Mouse (Mus musculus) stomach, postnatal 0 days (tissue): Measurements from ENCODE around the gene Tmed6. TPM values are rescaled to one million over a fixed set of nuclear protein-coding genes. Genes with fewer than 3 reads are reported as not detected.

Experiments used
- ATAC-seq: fragments of 200-750 bp; cut with Nextera tagmentation; 2 replicates; pipeline ENCODE4 v1.8.0; 2017; ENCODE audit not compliant: low FRiP score, low TSS enrichment
- DNase-seq: peaks from one replicate; pipeline ENCODE4 v3.0.0-alpha.2; 2016; ENCODE audit warnings: low spot score
- H3K27ac ChIP-seq: fragments of 300-500 bp; sonication (generic); replicated peaks from 2 replicates; pipeline ENCODE4 v1.5.1; 2014; ENCODE audit warnings: mild to moderate bottlenecking, control low read depth
- H3K27me3 ChIP-seq: fragments of 300-500 bp; sonication (generic); 2 replicates; pipeline ENCODE4 v1.6.1; 2014; ENCODE audit warnings: low read length; ENCODE audit not compliant: control insufficient read depth, insufficient read depth
- H3K36me3 ChIP-seq: fragments of 300-500 bp; sonication (generic); 2 replicates; pipeline ENCODE4 v1.6.1; 2014; ENCODE audit warnings: low read length, mixed read lengths; ENCODE audit not compliant: control insufficient read depth, insufficient read depth
- H3K4me1 ChIP-seq: fragments of 300-500 bp; sonication (generic); replicated peaks from 2 replicates; pipeline ENCODE4 v1.6.1; 2014; ENCODE audit warnings: antibody characterized with exemption; ENCODE audit not compliant: control insufficient read depth, insufficient read depth
- H3K4me2 ChIP-seq: fragments of 300-500 bp; sonication (generic); replicated peaks from 2 replicates; pipeline ENCODE4 v1.6.1; 2014; ENCODE audit warnings: low read depth, mild to moderate bottlenecking, control low read depth, moderate library complexity
- H3K4me3 ChIP-seq: fragments of 300-500 bp; sonication (generic); 2 replicates; pipeline ENCODE4 v1.5.1; 2014; ENCODE audit warnings: low read depth, low read length, control low read depth
- H3K9ac ChIP-seq: fragments of 300-500 bp; sonication (generic); 2 replicates; pipeline ENCODE4 v1.6.1; 2014; ENCODE audit warnings: mild to moderate bottlenecking, low read length, control low read depth, mixed read lengths
- H3K9me3 ChIP-seq: fragments of 300-500 bp; sonication (generic); 2 replicates; pipeline ENCODE4 v1.6.1; 2016; ENCODE audit warnings: low read length; ENCODE audit not compliant: control insufficient read depth
- CTCF ChIP-seq: IDR thresholded peaks from 2 replicates; pipeline ENCODE4 v1.5.1; 2016; ENCODE audit warnings: antibody characterized with exemption, low read depth, mild to moderate bottlenecking, moderate library complexity
- EP300 ChIP-seq: optimal IDR thresholded peaks from 2 replicates; pipeline ENCODE3; 2016; ENCODE audit warnings: antibody characterized with exemption
- WGBS: fragments of 180-500 bp; shearing (Covaris S2); extraction: QIAGEN DNeasy Blood & Tissue Kit; methylation state at CpG from one replicate; pipeline ENCODE4 v1.1.7; 2014; 5-methylcytosine and 5-hydroxymethylcytosine counted together
- microRNA-seq: library from miRNA; unstranded; fragments of <30 nt; microRNA quantifications from one replicate; pipeline ENCODE4, GENCODE M21; 2016
- polyA plus RNA-seq: library from polyadenylated mRNA; unstranded; fragments of >200 nt; fragmentation: Nextera tagmentation; extraction: Ambion mirVana; gene quantifications from 2 replicates; pipeline ENCODE4 v1.2.1, GENCODE M21; 2015

Tmed6 gene
- polyA plus RNA-seq, 1 experiment from 2014 or later: 79.6 TPM

DNA sequence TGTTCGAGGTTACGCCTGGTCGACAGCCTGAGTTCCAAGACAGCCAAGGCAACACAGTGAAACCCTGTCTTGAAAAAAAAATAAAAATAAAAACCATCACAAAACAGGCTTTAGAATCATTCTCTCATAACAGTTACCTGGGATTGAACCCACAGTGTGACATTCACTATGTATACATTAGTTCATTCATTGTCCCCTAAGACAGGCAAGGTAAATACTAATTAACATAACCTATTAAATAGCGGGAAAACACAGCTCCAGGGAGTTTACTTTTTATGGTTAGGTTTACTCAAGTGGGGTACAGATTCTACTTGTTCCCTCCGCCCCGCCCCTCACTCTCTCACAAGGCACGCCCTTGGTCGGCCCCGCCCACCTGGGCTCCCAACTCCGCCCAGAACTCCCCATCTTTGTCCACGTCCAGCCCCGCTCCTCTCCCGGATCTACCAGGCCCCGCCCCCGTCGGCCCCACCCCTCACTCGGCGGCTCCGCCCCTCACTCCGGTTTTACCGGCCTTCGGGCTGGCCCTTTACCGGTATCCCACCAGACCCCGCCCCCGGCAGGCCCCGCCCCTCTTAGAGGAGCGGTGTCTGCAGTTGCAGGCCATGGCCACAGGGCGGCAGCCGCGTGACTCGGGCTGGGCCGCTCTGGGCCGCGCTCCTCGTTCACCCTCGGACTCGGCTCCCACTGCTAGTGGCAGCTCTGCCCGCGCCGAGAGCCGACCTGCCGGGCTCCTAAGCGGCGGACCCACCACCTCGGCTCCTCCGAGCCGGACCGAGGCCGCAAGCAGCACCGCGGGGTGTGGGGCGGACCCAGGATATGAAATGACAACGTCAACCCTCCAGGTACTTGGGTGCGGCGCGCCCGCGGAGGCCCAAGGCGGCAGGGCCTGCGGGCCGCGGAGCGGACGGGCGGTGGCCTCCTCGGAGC lies 34.5 kb downstream of the Tmed6 start, which contains the start of gene Vps4a:
Vps4a (plus strand) TSS at position 573 of the 927 bp plus-strand sequence.
- peak; percentile 99 for DNase-seq
- ATAC-seq: peak; percentile 95

GRCm38 (mm10) chr8:107030058-107030457 lies 35.4 kb downstream of the Tmed6 start:
- H3K4me2 ChIP-seq: no peak overlapping the region
- TF ChIP-seq CTCF: no peak
- no peak overlapping the region for H3K4me3 ChIP-seq
- WGBS: 64% methylated on average over 5 of the region's 5 CpGs
- H3K4me1 ChIP-seq: 0 out of 2 replicates have a peak, but pooled peaks cover 2% of the 10 kb centered on the region
- H3K27me3 ChIP-seq: no peaks in the 10 kb centered on the region
- H3K36me3 ChIP-seq: no peaks in the 10 kb centered on the region
- H3K9me3 ChIP-seq: no peaks in the 10 kb centered on the region
- DNase-seq: no peak
- 0 out of 2 replicates have a peak overlapping the region, but pooled peaks have one; percentile 20 for H3K27ac ChIP-seq
- no peak for ATAC-seq
- H3K9ac ChIP-seq: no peak overlapping the region

More for the DNA sequence above, 34.5 kb downstream of the Tmed6 start, which contains the start of gene Vps4a:
- Histone ChIP-seq H3K27me3 (no peaks in the 10 kb centered on the region), H3K4me3 (peak within 1 kb of the TSS; percentile 94), H3K27ac (peak within 1 kb of the TSS; percentile 86), H3K9ac (peak within 1 kb of the TSS; percentile 95), H3K4me2 (peak within 1 kb of the TSS; percentile 90), H3K9me3 (no peaks in the 10 kb centered on the region), H3K36me3 (no peaks in the 10 kb centered on the region), H3K4me1 (0 out of 2 replicates have a peak, but pooled peaks cover 2% of the 10 kb centered on the region)
- 4% methylated on average over 60 of the region's 66 CpGs for WGBS
- TF ChIP-seq EP300 (no peak), CTCF (peak; percentile 92)

DNA sequence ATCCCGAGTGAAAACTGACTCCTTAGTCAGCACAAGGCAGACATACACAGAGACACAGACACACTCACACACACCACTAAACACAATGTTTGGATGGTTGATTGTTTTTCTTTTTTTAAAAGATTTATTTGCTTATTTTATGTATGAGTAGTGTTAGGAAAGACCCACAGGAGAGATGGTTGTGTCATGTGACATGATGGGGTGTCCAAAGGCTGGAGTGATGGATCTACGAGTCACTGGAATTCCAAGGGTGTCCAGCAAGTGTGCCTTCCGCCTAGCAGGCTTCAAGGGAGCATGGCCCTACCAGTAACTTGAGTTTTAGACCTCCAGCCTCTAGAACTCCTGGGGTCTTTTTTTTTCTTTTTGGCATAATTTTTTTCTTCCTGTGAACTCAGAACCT lies 36.1 kb downstream of the Tmed6 start:
- no peaks in the 10 kb centered on the region for H3K27me3 ChIP-seq
- no peak overlapping the region for H3K4me2 ChIP-seq
- H3K27ac ChIP-seq: no peak overlapping the region
- H3K4me3 ChIP-seq: no peak overlapping the region
- DNase-seq: no peak
- 68% methylated on average over 3 of the region's 3 CpGs for WGBS
- no peaks in the 10 kb centered on the region for H3K36me3 ChIP-seq
- no peak for TF ChIP-seq EP300
- no peak for TF ChIP-seq CTCF
- no peaks in the 10 kb centered on the region for H3K9me3 ChIP-seq
- no peak for ATAC-seq
- 0 out of 2 replicates have a peak, but pooled peaks cover 2% of the 10 kb centered on the region for H3K4me1 ChIP-seq
- no peak overlapping the region for H3K9ac ChIP-seq

DNA sequence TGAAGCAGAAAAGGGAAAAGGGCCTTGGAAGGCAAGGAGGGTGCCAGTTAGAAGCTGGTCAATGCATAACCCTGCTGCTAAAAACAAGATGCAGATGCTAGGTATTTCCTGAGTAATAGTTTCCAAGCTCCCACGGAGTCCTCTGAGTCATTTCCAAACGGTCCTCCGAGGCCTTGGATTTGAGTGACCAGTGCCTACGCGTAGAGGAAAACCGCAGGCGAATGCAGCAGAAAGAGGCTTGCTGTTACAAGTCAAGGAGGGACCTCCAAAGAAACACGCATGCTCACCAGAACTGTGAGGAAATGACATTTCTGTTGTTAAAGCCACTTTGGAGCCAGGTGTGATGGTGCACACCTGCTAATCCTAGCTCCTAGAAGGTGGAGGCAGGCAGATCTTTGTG lies 42.0 kb downstream of the Tmed6 start:
- H3K4me1 ChIP-seq: no peaks in the 10 kb centered on the region
- no peaks in the 10 kb centered on the region for H3K9me3 ChIP-seq
- ATAC-seq (no peak), DNase-seq (no peak)
- H3K36me3 ChIP-seq: no peaks in the 10 kb centered on the region
- H3K27ac ChIP-seq: 0 out of 2 replicates have a peak overlapping the region, but pooled peaks have one; percentile 6
- 93% methylated on average over 8 of the region's 8 CpGs for WGBS
- H3K27me3 ChIP-seq: no peaks in the 10 kb centered on the region
- TF ChIP-seq EP300 (no peak), CTCF (no peak)
- no peak overlapping the region for H3K4me2 ChIP-seq
- H3K9ac ChIP-seq: no peak overlapping the region
- no peak overlapping the region for H3K4me3 ChIP-seq

GRCm38 (mm10) chr8:107014915-107015314 lies 50.5 kb downstream of the Tmed6 start:
- ATAC-seq (no peak), DNase-seq (no peak)
- Histone ChIP-seq H3K9me3 (no peaks in the 10 kb centered on the region), H3K4me2 (no peak overlapping the region), H3K9ac (no peak overlapping the region), H3K4me3 (no peak overlapping the region), H3K27me3 (no peaks in the 10 kb centered on the region), H3K4me1 (no peaks in the 10 kb centered on the region), H3K36me3 (peaks cover 8% of the 10 kb centered on the region; the same call in 1 of the 2 replicates), H3K27ac (no peak overlapping the region)
- WGBS: 69% methylated on average over 1 of the region's 1 CpGs
- TF ChIP-seq CTCF (no peak), EP300 (no peak)

- H3K4me2 ChIP-seq: no peak overlapping the region
- no peaks in the 10 kb centered on the region for H3K27me3 ChIP-seq
- H3K27ac ChIP-seq: no peak overlapping the region
- H3K36me3 ChIP-seq: peaks cover 8% of the 10 kb centered on the region; the same call in 1 of the 2 replicates
- ATAC-seq (no peak), DNase-seq (no peak)
- no peak overlapping the region for H3K9ac ChIP-seq
- no peaks in the 10 kb centered on the region for H3K9me3 ChIP-seq
- no peaks in the 10 kb centered on the region for H3K4me1 ChIP-seq
- 81% methylated on average over 2 of the region's 2 CpGs for WGBS
- TF ChIP-seq EP300 (no peak), CTCF (no peak)
- H3K4me3 ChIP-seq: no peak overlapping the region
These were observed 52.8 kb downstream of the Tmed6 start for GRCm38 (mm10) chr8:107012666-107013065.

Small RNAs within 50 kb of the gene (microRNA-seq; reads per million reads assigned to microRNA genes)
- not detected for gene Mir7075

Other genes with a start within 250 kb of the Tmed6 start
- gene Has3, start 195.4 kb downstream of the Tmed6 start, polyA plus RNA-seq: 0.28 and 0.40 TPM in 2 replicates
- gene Utp4, start 172.0 kb downstream of the Tmed6 start, polyA plus RNA-seq: 30.4 and 33.7 TPM in 2 replicates
- 9.1 and 10.2 TPM in 2 replicates for gene Sntb2, start 129.9 kb downstream of the Tmed6 start, polyA plus RNA-seq
- 41.0 and 41.4 TPM in 2 replicates for gene Vps4a, start 34.4 kb downstream of the Tmed6 start, polyA plus RNA-seq
- gene Pdf, start 17.0 kb downstream of the Tmed6 start, polyA plus RNA-seq: 26.5 and 28.2 TPM in 2 replicates
- 22.2 and 24.1 TPM in 2 replicates for gene Cog8, start 9.0 kb downstream of the Tmed6 start, polyA plus RNA-seq
- gene Nip7, start 8.8 kb downstream of the Tmed6 start, polyA plus RNA-seq: 49.5 and 49.9 TPM in 2 replicates
- gene Terf2, start 30.9 kb upstream of the Tmed6 start, polyA plus RNA-seq: 12.1 and 12.7 TPM in 2 replicates
- 52.6 and 52.9 TPM in 2 replicates for gene Cyb5b, start 85.0 kb upstream of the Tmed6 start, polyA plus RNA-seq
- 4.8 and 5.8 TPM in 2 replicates for gene Nfat5, start 227.8 kb upstream of the Tmed6 start, polyA plus RNA-seq